Mouse (Mus musculus): ENCODE measurements around the gene Ints13. TPM values are rescaled to one million over a fixed set of nuclear protein-coding genes. Genes with fewer than 3 reads are reported as not detected.

Ints13 gene
- polyA plus RNA-seq, 1 experiment from 2014 or later = 78.4 TPM

DNA sequence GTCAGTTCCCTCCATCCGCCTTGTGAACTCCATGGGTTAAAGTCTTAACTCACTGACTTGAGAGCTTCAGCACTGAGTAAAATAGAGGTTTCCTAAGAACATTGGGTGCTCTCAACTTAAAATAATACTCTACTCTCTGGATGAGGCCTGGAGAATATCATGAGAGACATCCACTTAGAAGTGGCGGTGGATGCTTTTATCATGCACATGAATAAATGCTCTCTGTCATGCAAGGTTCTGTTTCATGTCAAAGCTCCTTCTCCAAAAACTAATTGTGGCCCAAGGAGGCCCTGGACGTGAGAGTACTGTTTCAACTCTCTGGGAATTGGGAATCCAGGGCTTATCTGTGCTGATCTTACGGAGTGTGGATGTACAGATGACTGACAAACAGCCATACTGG, 40.5 kb downstream of the Ints13 start:
- Histone ChIP-seq H3K27ac (no peak overlapping the region), H3K4me3 (no peak overlapping the region), H3K36me3 (no peaks in the 10 kb centered on the region), H3K27me3 (no peaks in the 10 kb centered on the region), H3K4me1 (no peaks in the 10 kb centered on the region), H3K9me3 (peaks cover 3% of the 10 kb centered on the region; the same call in 1 of the 2 replicates), H3K9ac (no peak overlapping the region), H3K4me2 (replicated peaks) (no peak overlapping the region)
- ATAC-seq (ENCODE audit: low FRiP score, low read depth) = no peak
- WGBS = 75% methylated on average over 4 of the region's 4 CpGs

- H3K9me3 ChIP-seq = peaks cover 3% of the 10 kb centered on the region; the same call in 1 of the 2 replicates
- no peak overlapping the region for H3K4me2 ChIP-seq (replicated peaks)
- H3K9ac ChIP-seq = no peak overlapping the region
- no peaks in the 10 kb centered on the region for H3K36me3 ChIP-seq
- no peaks in the 10 kb centered on the region for H3K27me3 ChIP-seq
- no peaks in the 10 kb centered on the region for H3K4me1 ChIP-seq
- no peak overlapping the region for H3K4me3 ChIP-seq
- 85% methylated on average over 5 of the region's 5 CpGs for WGBS
- no peak overlapping the region for H3K27ac ChIP-seq
- no peak for ATAC-seq (ENCODE audit: low FRiP score, low read depth)
These were observed 42.1 kb downstream of the Ints13 start for GRCm38 (mm10) chr6:146535501-146535900.

DNA sequence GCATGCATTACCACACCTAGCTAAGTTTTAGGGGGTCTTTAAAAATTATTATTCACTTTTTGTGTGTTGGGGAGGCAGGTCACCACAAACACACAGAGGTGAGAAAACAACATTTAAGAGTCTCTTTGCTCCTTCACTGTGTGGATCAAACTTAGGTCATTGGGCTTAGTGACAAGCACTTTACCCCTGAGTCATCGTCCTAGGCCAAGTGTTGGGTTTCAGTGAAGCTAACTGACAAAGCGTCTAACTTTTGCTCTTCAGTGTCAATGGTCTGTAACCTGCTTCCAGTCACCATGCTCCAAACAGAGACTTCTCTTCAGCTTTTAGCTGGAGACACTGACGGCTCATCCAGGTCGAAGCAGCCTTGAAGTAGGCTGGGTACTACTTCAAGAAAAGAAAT, 44.5 kb downstream of the Ints13 start:
- H3K4me1 ChIP-seq = no peaks in the 10 kb centered on the region
- H3K9ac ChIP-seq = no peak overlapping the region
- ATAC-seq (ENCODE audit: low FRiP score, low read depth) = no peak
- no peaks in the 10 kb centered on the region for H3K27me3 ChIP-seq
- peaks cover 3% of the 10 kb centered on the region; the same call in 1 of the 2 replicates for H3K9me3 ChIP-seq
- 85% methylated on average over 4 of the region's 4 CpGs for WGBS
- no peaks in the 10 kb centered on the region for H3K36me3 ChIP-seq
- H3K4me2 ChIP-seq (replicated peaks) = no peak overlapping the region
- no peak overlapping the region for H3K4me3 ChIP-seq
- no peak overlapping the region for H3K27ac ChIP-seq

DNA sequence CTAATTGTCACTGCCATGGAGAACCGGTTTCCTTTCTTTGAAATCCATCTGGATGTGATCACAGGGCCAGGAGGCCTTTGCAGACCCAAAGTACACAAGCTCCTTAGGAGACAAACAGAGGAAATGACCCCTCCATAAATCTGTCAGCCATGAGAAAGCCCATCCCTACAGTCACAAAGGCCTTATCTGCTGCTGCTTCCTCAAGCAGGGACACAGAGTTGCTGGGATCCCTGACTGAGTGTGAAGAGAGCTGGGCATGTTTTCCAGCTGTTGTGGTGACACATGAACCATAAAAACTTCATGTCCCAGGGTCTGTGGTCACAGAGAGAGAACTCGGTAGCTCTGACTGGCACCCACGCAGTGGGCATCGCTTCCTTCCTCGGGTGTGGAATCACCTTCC, 46.9 kb downstream of the Ints13 start:
- ATAC-seq (ENCODE audit: low FRiP score, low read depth) = no peak
- no peaks in the 10 kb centered on the region for H3K36me3 ChIP-seq
- H3K27ac ChIP-seq = no peak overlapping the region
- no peak overlapping the region for H3K9ac ChIP-seq
- no peak overlapping the region for H3K4me3 ChIP-seq
- H3K4me1 ChIP-seq = no peaks in the 10 kb centered on the region
- WGBS = 21% methylated on average over 5 of the region's 5 CpGs
- no peaks in the 10 kb centered on the region for H3K27me3 ChIP-seq
- no peak overlapping the region for H3K4me2 ChIP-seq (replicated peaks)
- H3K9me3 ChIP-seq = no peaks in the 10 kb centered on the region

DNA sequence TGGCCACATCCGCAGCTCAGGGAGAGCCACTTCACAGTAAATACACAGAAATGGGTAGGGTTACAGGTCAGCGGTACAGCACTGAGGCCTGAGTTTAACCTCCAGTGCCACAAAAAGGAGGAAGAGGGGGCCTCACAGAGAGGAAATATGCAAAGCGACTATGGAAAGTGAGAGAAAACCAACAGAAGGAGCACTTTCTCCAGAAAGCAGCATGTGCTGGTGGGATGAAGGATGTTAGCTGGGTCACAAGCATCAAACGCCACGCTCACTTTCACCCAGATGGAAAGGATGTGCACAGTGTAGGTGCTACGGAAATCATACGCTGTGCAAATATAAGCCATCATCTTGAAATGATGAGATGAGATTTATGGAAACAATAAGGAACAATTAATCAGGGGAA, 47.3 kb downstream of the Ints13 start:
- Histone ChIP-seq H3K27ac (no peak overlapping the region), H3K4me1 (no peaks in the 10 kb centered on the region), H3K9me3 (no peaks in the 10 kb centered on the region), H3K27me3 (no peaks in the 10 kb centered on the region), H3K4me3 (no peak overlapping the region), H3K36me3 (no peaks in the 10 kb centered on the region), H3K4me2 (replicated peaks) (no peak overlapping the region), H3K9ac (no peak overlapping the region)
- no peak for ATAC-seq (ENCODE audit: low FRiP score, low read depth)
- 35% methylated on average over 7 of the region's 7 CpGs for WGBS

DNA sequence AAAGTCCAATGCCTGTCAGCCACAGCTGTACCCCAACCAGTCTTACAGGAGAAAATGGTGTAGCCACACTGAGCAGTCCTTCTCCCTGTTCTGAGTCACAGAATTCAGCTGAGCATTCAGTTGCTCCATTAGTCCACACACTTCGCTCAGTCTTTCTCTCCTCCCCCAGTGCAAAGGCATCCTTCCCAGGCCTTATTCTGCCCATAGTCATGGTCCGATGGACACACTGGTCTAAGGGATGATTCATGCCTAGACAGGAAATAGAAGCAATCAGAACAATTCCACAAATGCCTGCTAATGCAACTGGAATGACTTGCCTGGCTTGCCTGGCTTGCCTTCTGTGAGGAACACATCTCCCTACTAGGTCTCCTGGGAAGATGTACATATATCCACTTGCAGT, 50.1 kb downstream of the Ints13 start:
- Histone ChIP-seq H3K4me2 (replicated peaks) (no peak overlapping the region), H3K9me3 (peaks cover 4% of the 10 kb centered on the region; the same call in 1 of the 2 replicates), H3K27ac (no peak overlapping the region), H3K4me3 (no peak overlapping the region), H3K36me3 (no peaks in the 10 kb centered on the region), H3K9ac (no peak overlapping the region), H3K4me1 (no peaks in the 10 kb centered on the region), H3K27me3 (no peaks in the 10 kb centered on the region)
- WGBS = 89% methylated on average over 2 of the region's 2 CpGs
- no peak for ATAC-seq (ENCODE audit: low FRiP score, low read depth)

DNA sequence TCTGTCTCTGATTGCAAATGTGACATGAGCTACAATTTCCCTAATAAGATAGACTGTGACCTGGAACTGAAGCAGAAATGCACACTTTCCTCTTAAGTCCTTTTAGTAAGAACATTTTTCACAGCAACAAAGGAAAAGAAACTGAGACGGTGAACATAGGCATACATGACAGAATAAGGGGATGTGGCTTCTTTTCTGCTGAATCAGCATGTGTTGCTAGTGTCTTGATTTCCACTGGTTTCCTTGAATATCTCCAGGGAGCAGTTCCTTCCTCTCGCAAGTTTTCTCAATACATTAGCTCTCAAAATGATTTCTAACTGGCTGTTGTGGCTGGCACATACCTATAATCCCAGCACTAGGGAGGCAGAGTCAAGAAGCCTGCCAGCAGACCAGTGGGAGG, 52.1 kb downstream of the Ints13 start:
- no peak overlapping the region for H3K9ac ChIP-seq
- H3K4me1 ChIP-seq = no peaks in the 10 kb centered on the region
- no peaks in the 10 kb centered on the region for H3K27me3 ChIP-seq
- WGBS = 76% methylated on average over 2 of the region's 2 CpGs
- no peak overlapping the region for H3K4me2 ChIP-seq (replicated peaks)
- H3K9me3 ChIP-seq = peaks cover 4% of the 10 kb centered on the region; the same call in 1 of the 2 replicates
- ATAC-seq (ENCODE audit: low FRiP score, low read depth) = no peak
- H3K27ac ChIP-seq = no peak overlapping the region
- no peak overlapping the region for H3K4me3 ChIP-seq
- no peaks in the 10 kb centered on the region for H3K36me3 ChIP-seq

- Histone ChIP-seq H3K27me3 (no peaks in the 10 kb centered on the region), H3K4me3 (no peak overlapping the region), H3K27ac (no peak overlapping the region), H3K9ac (no peak overlapping the region), H3K9me3 (peaks cover 4% of the 10 kb centered on the region; the same call in 1 of the 2 replicates), H3K4me2 (replicated peaks) (no peak overlapping the region), H3K4me1 (no peaks in the 10 kb centered on the region), H3K36me3 (no peaks in the 10 kb centered on the region)
- WGBS = 81% methylated on average over 5 of the region's 5 CpGs
- no peak for ATAC-seq (ENCODE audit: low FRiP score, low read depth)
These were observed 56.0 kb downstream of the Ints13 start for GRCm38 (mm10) chr6:146521456-146522245.

GRCm38 (mm10) chr6:146519019-146519418, 58.6 kb downstream of the Ints13 start:
- H3K4me2 ChIP-seq (replicated peaks) = no peak overlapping the region
- 75% methylated on average over 2 of the region's 2 CpGs for WGBS
- no peaks in the 10 kb centered on the region for H3K4me1 ChIP-seq

GRCm38 (mm10) chr6:146515936-146516335, 61.7 kb downstream of the Ints13 start:
- Histone ChIP-seq H3K4me1 (no peaks in the 10 kb centered on the region), H3K36me3 (no peaks in the 10 kb centered on the region), H3K9me3 (no peaks in the 10 kb centered on the region), H3K4me3 (no peak overlapping the region), H3K27me3 (no peaks in the 10 kb centered on the region), H3K9ac (no peak overlapping the region), H3K4me2 (replicated peaks) (no peak overlapping the region), H3K27ac (no peak overlapping the region)
- WGBS = 82% methylated on average over 6 of the region's 6 CpGs
- ATAC-seq (ENCODE audit: low FRiP score, low read depth) = no peak

More at GRCm38 (mm10) chr6:146519019-146519418, 58.6 kb downstream of the Ints13 start:
- no peak for ATAC-seq (ENCODE audit: low FRiP score, low read depth)
- H3K36me3 ChIP-seq = no peaks in the 10 kb centered on the region
- no peak overlapping the region for H3K27ac ChIP-seq
- H3K9me3 ChIP-seq = peaks cover 4% of the 10 kb centered on the region; the same call in 1 of the 2 replicates
- no peaks in the 10 kb centered on the region for H3K27me3 ChIP-seq
- H3K9ac ChIP-seq = no peak overlapping the region
- H3K4me3 ChIP-seq = no peak overlapping the region

DNA sequence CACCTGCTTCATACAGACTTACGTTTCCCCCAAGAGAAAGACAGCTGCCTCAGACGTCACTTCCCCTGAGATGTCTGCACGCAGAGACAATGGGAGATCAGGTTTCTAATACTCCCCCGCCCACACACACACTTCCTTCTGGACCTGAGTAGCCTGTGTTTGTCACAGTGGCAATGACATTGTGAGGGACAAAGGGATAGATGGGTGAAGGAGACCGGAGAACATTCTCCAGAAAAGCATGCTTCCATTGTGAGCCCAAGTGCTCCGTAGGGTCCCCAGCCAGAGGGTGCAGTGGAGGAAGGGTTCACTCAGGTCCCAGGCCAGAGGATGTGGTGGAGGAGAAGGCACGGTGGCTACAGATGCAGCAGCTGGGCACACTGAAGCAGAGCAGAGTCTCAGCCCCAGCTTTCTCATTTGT, 63.1 kb downstream of the Ints13 start:
- 55% methylated on average over 7 of the region's 7 CpGs for WGBS
- Histone ChIP-seq H3K36me3 (no peaks in the 10 kb centered on the region), H3K4me3 (no peak overlapping the region), H3K4me2 (replicated peaks) (no peak overlapping the region), H3K9me3 (no peaks in the 10 kb centered on the region), H3K27ac (no peak overlapping the region), H3K27me3 (no peaks in the 10 kb centered on the region), H3K9ac (no peak overlapping the region), H3K4me1 (no peaks in the 10 kb centered on the region)
- ATAC-seq (ENCODE audit: low FRiP score, low read depth) = no peak

- H3K4me3 ChIP-seq = no peak overlapping the region
- H3K27ac ChIP-seq = no peak overlapping the region
- no peak for ATAC-seq (ENCODE audit: low FRiP score, low read depth)
- no peaks in the 10 kb centered on the region for H3K36me3 ChIP-seq
- H3K9ac ChIP-seq = no peak overlapping the region
- WGBS = 71% methylated on average over 5 of the region's 5 CpGs
- H3K9me3 ChIP-seq = no peaks in the 10 kb centered on the region
- H3K4me2 ChIP-seq (replicated peaks) = no peak overlapping the region
- H3K27me3 ChIP-seq = no peaks in the 10 kb centered on the region
- no peaks in the 10 kb centered on the region for H3K4me1 ChIP-seq
These were observed 63.7 kb downstream of the Ints13 start for GRCm38 (mm10) chr6:146513899-146514298.

GRCm38 (mm10) chr6:146513384-146513783, 64.3 kb downstream of the Ints13 start:
- no peaks in the 10 kb centered on the region for H3K9me3 ChIP-seq
- no peak overlapping the region for H3K27ac ChIP-seq
- no peak for ATAC-seq (ENCODE audit: low FRiP score, low read depth)
- 84% methylated on average over 8 of the region's 8 CpGs for WGBS
- no peak overlapping the region for H3K4me3 ChIP-seq
- no peaks in the 10 kb centered on the region for H3K36me3 ChIP-seq
- H3K9ac ChIP-seq = no peak overlapping the region
- no peak overlapping the region for H3K4me2 ChIP-seq (replicated peaks)
- H3K27me3 ChIP-seq = no peaks in the 10 kb centered on the region
- H3K4me1 ChIP-seq = no peaks in the 10 kb centered on the region

All from limb, embryonic 13.5 days (tissue).